Comparison of ENCODE assay signal across 22 mouse cellular contexts in genomic region chr2:62381756-62382155, GRCm38 (mm10). TPM values are rescaled to one million over a fixed set of nuclear protein-coding genes. Genes with fewer than 3 reads are reported as not detected.
A peak's percentile ranks its signal among the peaks of the same experiment; 100 is the strongest.
DNase-seq lines count a peak whose midpoint lies in the region; ATAC-seq and TF ChIP-seq lines count a peak whose summit lies in the region.
"Had no signal": no experiment of that assay in that cellular context is flagged by ENCODE, and none has a peak within 500 bp of the region (broad histone marks: within the 10 kb centered on the region; RNA-seq: fewer than 3 reads in every experiment).

No protein-coding gene starts in this region.

- H3K27ac ChIP-seq in heart, embryonic 10.5 days, result no peak overlapping the region
- H3K27ac ChIP-seq in gastrocnemius, adult 2 months, result peak overlapping the region; percentile 66
- no peak overlapping the region for H3K27ac ChIP-seq in layer of hippocampus, adult 2 months
- H3K27ac ChIP-seq: embryonic facial prominence, embryonic 15.5 days; forebrain, embryonic 12.5 days; heart, embryonic 13.5 days; hindbrain, embryonic 15.5 days had no signal

- H3K4me1 ChIP-seq in heart, embryonic 10.5 days, result no peaks in the 10 kb centered on the region
- H3K4me1 ChIP-seq in G1E (ENCODE audit: insufficient read depth, low read depth, low read length), result peaks cover 17% of the 10 kb centered on the region
- H3K4me1 ChIP-seq: embryonic facial prominence, embryonic 15.5 days; forebrain, embryonic 12.5 days; heart, embryonic 13.5 days; hindbrain, embryonic 15.5 days had no signal

- intact Hi-C loops in gastrocnemius, adult 2 months (cut with DNase I), result no loop called here

- no peaks in the 10 kb centered on the region for H3K36me3 ChIP-seq in heart, embryonic 10.5 days
- peaks cover 16% of the 10 kb centered on the region for H3K36me3 ChIP-seq in G1E (replicated peaks)
- H3K36me3 ChIP-seq: embryonic facial prominence, embryonic 15.5 days; forebrain, embryonic 12.5 days; hindbrain, embryonic 15.5 days had no signal

- no peak overlapping the region for H3K4me3 ChIP-seq in heart, embryonic 10.5 days
- H3K4me3 ChIP-seq in G1E (ENCODE audit: low read depth, low read length), result peak overlapping the region; percentile 52
- peak overlapping the region; percentile 41 for H3K4me3 ChIP-seq in gastrocnemius, adult 2 months
- H3K4me3 ChIP-seq in layer of hippocampus, adult 2 months, result no peak overlapping the region
- H3K4me3 ChIP-seq: embryonic facial prominence, embryonic 15.5 days; forebrain, embryonic 12.5 days; heart, embryonic 13.5 days; hindbrain, embryonic 15.5 days had no signal

- H3K9me3 ChIP-seq in heart, embryonic 10.5 days, result no peaks in the 10 kb centered on the region
- no peaks in the 10 kb centered on the region for H3K9me3 ChIP-seq in G1E (replicated peaks)
- H3K9me3 ChIP-seq: embryonic facial prominence, embryonic 15.5 days; forebrain, embryonic 12.5 days; heart, embryonic 13.5 days; hindbrain, embryonic 15.5 days had no signal

- DNase-seq in heart, adult 11 months, result peak; percentile 88
- no peak for DNase-seq in heart, embryonic 10.5 days (ENCODE audit: low spot score)
- peak; percentile 34 for DNase-seq in G1E (ENCODE audit: low spot score)
- DNase-seq in gastrocnemius, adult 2 months, result peak; percentile 67
- peak; percentile 59 for DNase-seq in gastrocnemius, postnatal 25 days
- DNase-seq in embryo, embryonic 11 days, result no peak
- no peak for DNase-seq in adrenal gland, postnatal 25 days
- no peak for DNase-seq in layer of hippocampus, adult 2 months (ENCODE audit: low spot score in 2 of 2)
- DNase-seq: adrenal gland, postnatal 36 days; B cell, adult 2 months; cerebellum, adult 2 months; cerebellum, postnatal 10 days; kidney, adult 2 months had no signal

- TF ChIP-seq CTCF in G1E (IDR thresholded peaks at IDR 0.05; ENCODE audit: low read depth, low read length), result no peak
- TF ChIP-seq CTCF in gastrocnemius, adult 2 months (IDR thresholded peaks at IDR 0.05), result no peak
- no peak for TF ChIP-seq CTCF in layer of hippocampus, adult 2 months (conservative IDR thresholded peaks at IDR 0.05)

- WGBS in heart, embryonic 10.5 days, result 76% methylated on average over 6 of the region's 6 CpGs

- no peaks in the 10 kb centered on the region for H3K27me3 ChIP-seq in heart, embryonic 10.5 days (ENCODE audit: insufficient read depth, poor library complexity, severe bottlenecking)
- H3K27me3 ChIP-seq in G1E (ENCODE audit: insufficient read depth, low read length), result no peaks in the 10 kb centered on the region
- H3K27me3 ChIP-seq: embryonic facial prominence, embryonic 15.5 days; forebrain, embryonic 12.5 days; heart, embryonic 13.5 days; hindbrain, embryonic 15.5 days; Patski had no signal

- peak; percentile 88 for ATAC-seq in G1E (ENCODE audit: extremely low read depth, insufficient number of reproducible peaks, low FRiP score, poor library complexity, severe bottlenecking)
- ATAC-seq: activated CD4-positive, CD25-positive, alpha-beta regulatory T cell, adult 4 months; CD4-positive, CD25-positive, alpha-beta regulatory T cell, adult 4 months; forebrain, embryonic 16.5 days; intestine, embryonic 16.5 days; Patski had no signal

RNA-seq across cellular contexts. Expression of gene Dpp4, which starts 30.3 kb away (rescaled TPM):
- polyA plus RNA-seq in heart, embryonic 10.5 days (2016; fragmentation: Nextera tagmentation; extraction: Ambion mirVana), result 8.7 and 11.8 TPM in 2 replicates
- total RNA-seq in G1E (2014; fragmentation: Nextera tagmentation), result 2.3 and 5.2 TPM in 2 replicates
- 0.27 and 0.70 TPM in 2 replicates for total RNA-seq in G1E (2017)
- polyA plus RNA-seq in G1E (2012), result 0.04 TPM in 2 replicates
- total RNA-seq in gastrocnemius, adult 2 months (2021), result 1 to 10 TPM; 4.6 to 5.2 TPM
- 1 to 10 TPM; 4.5 to 7.0 TPM for total RNA-seq in gastrocnemius, postnatal 25 days (2021)
- 0.70 and 2.9 TPM in 2 replicates for total RNA-seq in adrenal gland, postnatal 25 days (2021)
- under 1 TPM; 0.54 to 0.66 TPM for total RNA-seq in layer of hippocampus, adult 2 months (2021)

Comparison
In these comparisons a context has a peak if more than half of its experiments do, and no peak if none do; other contexts are left out.
1. DNase-seq: peak in heart, adult 11 months (single experiment), G1E (single experiment), gastrocnemius, adult 2 months (single experiment) and gastrocnemius, postnatal 25 days (single experiment); none in heart, embryonic 10.5 days (single experiment), embryo, embryonic 11 days (single experiment), adrenal gland, postnatal 25 days (single experiment) and layer of hippocampus, adult 2 months (0 of 2).
2. H3K4me3 ChIP-seq: peak in G1E (single experiment) and gastrocnemius, adult 2 months (single experiment); none in heart, embryonic 10.5 days (single experiment) and layer of hippocampus, adult 2 months (single experiment).